Mouse (Mus musculus): Measurements from ENCODE around the gene Hesx1.

Gene Hesx1

DNA sequence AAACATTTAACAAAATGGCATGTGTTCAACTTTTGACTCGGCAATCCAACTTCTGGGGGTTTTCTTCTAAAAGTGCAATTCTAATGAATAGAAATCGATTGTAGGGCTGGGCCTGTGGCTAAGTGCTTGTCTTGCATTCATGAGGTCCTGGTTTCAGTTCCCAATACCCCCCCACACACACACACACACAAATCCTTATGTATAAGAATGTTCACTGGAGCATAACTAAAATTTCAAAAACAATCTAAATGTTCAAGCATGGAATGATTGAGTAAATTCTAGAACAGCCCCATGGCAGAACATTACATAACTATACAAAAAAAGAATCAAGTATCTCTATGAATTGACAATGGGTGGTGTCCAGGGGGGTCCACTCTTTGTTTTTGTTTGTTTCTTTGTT is 23.7 kb downstream of the Hesx1 start:
- no peak for DNase-seq

DNA sequence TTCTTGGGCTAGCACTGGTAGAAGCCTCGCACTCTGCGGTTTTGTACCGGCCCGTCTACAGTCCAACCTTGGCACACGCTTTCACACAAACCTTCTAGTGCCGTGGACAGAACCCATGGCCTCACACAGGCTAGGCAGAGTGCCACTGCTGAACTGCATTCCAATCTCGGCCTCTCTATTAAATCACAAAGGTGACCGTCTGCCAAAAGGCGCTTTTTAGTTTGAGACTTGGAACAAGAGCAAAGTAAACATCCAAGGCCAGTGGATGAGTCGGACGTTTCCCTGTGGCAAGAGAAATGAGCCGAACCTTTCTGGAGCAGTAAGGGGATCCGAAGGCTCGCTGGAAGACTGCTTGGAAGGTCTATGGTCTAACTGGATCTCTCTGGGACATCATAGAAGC is 25.6 kb downstream of the Hesx1 start:
- no peak for DNase-seq

- no peak for DNase-seq
Measured at GRCm38 (mm10) chr14:27022876-27023275, 28.7 kb downstream of the Hesx1 start.

GRCm38 (mm10) chr14:27024664-27025063 is 30.4 kb downstream of the Hesx1 start:
- no peak for DNase-seq

- DNase-seq: peak; percentile 28
Measured at GRCm38 (mm10) chr14:27029771-27030173, 35.6 kb downstream of the Hesx1 start.

DNA sequence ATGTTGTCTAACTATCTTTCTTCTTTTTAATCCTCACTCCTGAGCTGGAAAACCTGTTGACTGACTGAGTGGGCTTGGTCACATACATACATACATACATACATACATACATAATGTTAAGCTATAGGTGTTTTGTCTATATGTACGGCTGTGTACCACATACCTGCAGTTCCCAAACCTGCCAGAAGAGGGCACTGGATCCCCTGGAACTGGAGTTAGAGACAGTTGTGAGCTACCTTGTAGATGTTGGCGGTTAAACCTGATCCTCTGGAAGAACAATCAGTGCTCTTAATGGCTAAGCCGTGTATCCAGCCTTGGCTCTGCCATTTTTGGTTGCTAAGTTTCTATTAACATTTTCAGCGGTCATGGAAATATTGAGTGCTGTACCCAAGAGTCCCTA is 36.9 kb downstream of the Hesx1 start:
- peak; percentile 11 for DNase-seq

GRCm38 (mm10) chr14:27037513-27037912 is 43.3 kb downstream of the Hesx1 start:
- DNase-seq: no peak

DNA sequence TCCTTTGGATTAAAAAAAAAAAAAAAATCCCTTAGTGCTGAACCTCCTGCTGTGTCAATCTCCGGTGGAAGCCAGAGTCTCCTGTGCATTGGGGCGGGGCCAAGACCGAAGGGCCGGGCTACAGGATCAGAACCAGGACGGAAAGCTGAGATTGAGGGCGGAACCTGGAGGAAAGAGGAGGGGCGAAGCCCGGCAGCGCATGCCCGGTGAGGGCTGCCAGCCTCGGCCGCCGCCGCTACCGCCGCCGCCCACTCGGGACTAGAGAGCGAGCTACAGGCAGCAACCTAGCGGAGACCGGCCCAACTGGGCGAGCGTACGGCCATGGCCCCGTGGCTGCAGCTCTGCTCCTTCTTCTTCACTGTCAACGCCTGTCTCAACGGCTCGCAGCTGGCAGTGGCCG is 44.6 kb downstream of the Hesx1 start, which contains the start of gene Il17rd:
Gene Il17rd (plus strand): TSS at position 159 of the 400 bp plus-strand sequence.
- peak; percentile 42 for DNase-seq

DNA sequence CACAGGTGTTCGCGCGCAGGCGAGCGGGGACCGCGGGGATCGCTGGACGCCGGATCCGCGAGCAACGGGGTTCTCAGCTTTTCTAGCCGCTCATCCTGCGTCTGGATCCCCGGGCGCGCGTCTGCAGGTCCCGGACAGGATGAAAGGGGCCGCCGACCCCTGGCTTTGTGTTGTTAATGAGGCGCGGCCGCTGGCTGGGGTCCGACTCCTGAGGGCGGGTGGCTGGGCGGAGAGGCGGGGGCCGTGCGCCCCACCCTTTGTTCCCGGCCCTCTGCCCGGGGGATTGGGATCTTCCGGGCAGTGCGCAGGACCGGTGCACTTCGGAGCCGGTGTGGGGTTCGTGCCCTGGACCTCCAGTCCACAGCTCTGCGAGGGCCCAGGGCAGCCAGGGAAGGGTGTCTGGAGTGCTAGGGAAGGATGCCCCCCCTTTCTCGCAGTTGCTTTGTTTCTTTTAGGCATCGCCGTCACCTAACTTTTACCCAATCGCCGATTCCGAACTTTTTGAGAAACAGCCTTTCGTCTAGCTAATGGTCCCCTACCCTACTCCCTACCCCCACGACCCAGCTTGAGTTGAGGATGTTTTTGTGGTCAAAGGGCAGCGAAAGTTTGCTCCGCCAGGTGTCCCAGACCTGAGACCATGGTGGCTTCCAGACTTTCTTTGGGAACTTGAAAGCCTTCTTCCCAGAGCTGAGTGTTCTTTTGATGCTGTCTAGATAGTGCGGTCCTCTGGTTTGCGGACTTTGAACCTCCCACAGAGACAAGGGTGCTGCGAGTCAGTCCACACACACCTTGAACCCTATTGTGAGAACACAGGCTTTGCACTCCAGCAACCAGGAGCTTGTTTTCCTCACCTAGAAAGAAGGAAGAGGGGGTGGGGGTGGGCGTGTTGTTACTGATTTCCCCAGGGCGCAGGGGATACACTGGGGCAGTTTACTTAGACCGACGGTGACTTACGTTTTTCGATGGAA is 45.3 kb downstream of the Hesx1 start:
- no peak for DNase-seq

- DNase-seq: no peak
Measured at GRCm38 (mm10) chr14:27040451-27040850, 46.2 kb downstream of the Hesx1 start.

- no peak for DNase-seq
Measured at GRCm38 (mm10) chr14:27042280-27042983, 48.2 kb downstream of the Hesx1 start.

GRCm38 (mm10) chr14:27043416-27043815 is 49.2 kb downstream of the Hesx1 start:
- DNase-seq: no peak

GRCm38 (mm10) chr14:27044221-27044966 is 50.2 kb downstream of the Hesx1 start:
- no peak for DNase-seq

DNA sequence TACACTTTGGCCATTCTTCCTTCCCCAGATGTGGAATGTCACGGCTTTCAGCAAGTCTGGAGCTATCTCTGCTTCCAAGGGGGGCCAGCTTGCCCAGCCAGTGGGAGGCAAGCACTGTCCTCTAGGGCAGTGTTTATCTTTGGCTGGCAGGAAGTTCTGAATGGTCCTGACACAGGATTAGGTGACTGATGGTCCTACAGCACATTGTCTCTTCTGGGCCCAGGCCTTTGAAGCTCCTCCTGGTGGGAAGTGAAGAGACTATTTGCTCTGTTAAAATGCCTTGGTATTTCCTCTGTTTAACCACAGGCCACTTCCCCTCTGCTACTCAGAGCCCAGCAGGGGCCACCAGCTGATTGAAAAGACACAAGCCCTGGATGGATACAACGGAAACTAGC is 50.7 kb downstream of the Hesx1 start:
- DNase-seq: no peak

- DNase-seq: no peak
Measured at GRCm38 (mm10) chr14:27048231-27048956, 54.2 kb downstream of the Hesx1 start.

- DNase-seq: no peak
Measured at GRCm38 (mm10) chr14:27050043-27050442, 55.8 kb downstream of the Hesx1 start.

GRCm38 (mm10) chr14:27050560-27051510 is 56.6 kb downstream of the Hesx1 start:
- no peak for DNase-seq

DNA sequence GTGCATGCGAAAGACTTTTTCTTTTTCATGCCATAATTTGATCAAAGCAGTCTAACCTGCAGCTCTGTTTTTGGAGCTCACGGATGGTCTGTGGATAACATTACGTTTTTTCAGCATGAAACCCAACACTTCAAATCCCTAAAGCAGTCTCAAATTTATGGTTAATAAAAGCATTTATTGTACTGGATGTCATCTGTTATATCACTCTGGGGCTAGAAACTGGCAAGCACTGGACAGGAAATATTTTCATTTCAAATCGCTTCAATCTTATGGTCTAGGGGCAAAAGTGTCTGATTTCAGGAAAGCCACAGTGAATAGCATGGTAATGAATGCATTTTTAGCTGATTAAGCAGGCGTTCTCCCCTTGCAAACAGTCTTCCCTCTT is 57.3 kb downstream of the Hesx1 start:
- no peak for DNase-seq

Data from cerebellum, adult 11 months (tissue).